Mouse (Mus musculus): Measurements from ENCODE around the gene Dcbld2. TPM values are rescaled to one million over a fixed set of nuclear protein-coding genes. Genes with fewer than 3 reads are reported as not detected.

Dcbld2 gene
- total and polyA plus RNA-seq, 3 experiments = 1.7 to 16.4 (median 7.0) TPM

DNA sequence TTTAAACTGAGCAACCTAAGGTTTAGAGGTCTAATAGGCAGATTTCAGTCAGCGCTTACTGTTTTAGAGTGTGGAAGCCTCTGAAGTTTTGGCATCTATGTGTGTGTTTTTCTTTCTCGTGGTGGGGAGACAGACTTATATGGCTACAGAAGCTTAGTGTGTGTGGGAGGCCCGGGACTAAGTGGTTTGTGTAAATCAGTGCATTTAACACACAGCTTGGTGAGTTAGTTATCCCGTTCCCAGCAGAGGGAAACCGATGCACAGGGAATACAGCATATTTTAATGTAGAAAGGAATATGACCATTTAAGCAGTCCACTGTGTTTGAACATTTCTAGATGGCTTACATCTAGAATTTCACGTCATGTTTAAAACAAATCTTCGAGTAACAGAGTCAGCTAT, 1.6 kb downstream of the Dcbld2 start:
- Histone ChIP-seq H3K9me3 (replicated peaks) (no peaks in the 10 kb centered on the region), H3K4me1 (ENCODE audit: insufficient read depth, low read depth, low read length) (peaks cover 26% of the 10 kb centered on the region), H3K36me3 (replicated peaks) (peaks cover 4% of the 10 kb centered on the region), H3K4me3 (ENCODE audit: low read depth, low read length) (no peak overlapping the region; the same call in 1 of the 2 replicates), H3K27me3 (ENCODE audit: insufficient read depth, low read length) (peaks cover 7% of the 10 kb centered on the region)
- TF ChIP-seq GATA1 (IDR thresholded peaks at IDR 0.05; ENCODE audit: borderline replicate concordance, low read length) (no peak), CTCF (IDR thresholded peaks at IDR 0.05; ENCODE audit: low read depth, low read length) (no peak), TAL1 (conservative IDR thresholded peaks at IDR 0.05; ENCODE audit: low read depth, low read length) (no peak), POLR2AphosphoS5 (IDR thresholded peaks at IDR 0.05; ENCODE audit: insufficient replicate concordance, low read depth, low read length) (no peak), GATA2 (IDR thresholded peaks at IDR 0.05; ENCODE audit: borderline replicate concordance, low read depth, low read length) (no peak)
- ATAC-seq (ENCODE audit: extremely low read depth, insufficient number of reproducible peaks, low FRiP score, poor library complexity, severe bottlenecking) (no peak), DNase-seq (ENCODE audit: low spot score) (no peak)

DNA sequence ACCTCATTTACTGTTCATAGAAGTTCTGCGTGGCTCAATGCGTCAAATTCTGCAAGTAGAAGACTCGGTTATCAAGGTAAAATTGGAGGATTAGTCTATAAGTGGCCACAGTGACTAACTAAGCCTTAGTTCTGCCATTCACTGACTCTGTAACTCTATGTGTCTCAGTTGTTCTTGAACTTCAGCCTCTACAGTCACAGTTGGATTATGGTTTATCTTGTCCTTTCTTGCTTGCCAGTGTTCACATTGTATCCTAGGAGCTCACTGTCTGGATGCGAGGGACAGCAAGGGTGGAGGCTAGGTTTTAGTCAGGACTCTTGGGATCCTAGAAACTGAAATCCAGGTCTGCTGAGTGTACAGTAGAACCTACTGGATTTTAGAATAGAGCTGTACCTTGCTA, 6.6 kb downstream of the Dcbld2 start:
- TF ChIP-seq CTCF (IDR thresholded peaks at IDR 0.05; ENCODE audit: low read depth, low read length) (no peak), GATA1 (IDR thresholded peaks at IDR 0.05; ENCODE audit: borderline replicate concordance, low read length) (no peak), TAL1 (conservative IDR thresholded peaks at IDR 0.05; ENCODE audit: low read depth, low read length) (no peak), POLR2AphosphoS5 (IDR thresholded peaks at IDR 0.05; ENCODE audit: insufficient replicate concordance, low read depth, low read length) (no peak), GATA2 (IDR thresholded peaks at IDR 0.05; ENCODE audit: borderline replicate concordance, low read depth, low read length) (no peak)
- ATAC-seq (ENCODE audit: extremely low read depth, insufficient number of reproducible peaks, low FRiP score, poor library complexity, severe bottlenecking) = no peak
- DNase-seq (ENCODE audit: low spot score) = no peak
- H3K27me3 ChIP-seq (ENCODE audit: insufficient read depth, low read length) = no peaks in the 10 kb centered on the region
- peaks cover 15% of the 10 kb centered on the region for H3K36me3 ChIP-seq (replicated peaks)
- H3K9me3 ChIP-seq (replicated peaks) = no peaks in the 10 kb centered on the region
- H3K4me1 ChIP-seq (ENCODE audit: insufficient read depth, low read depth, low read length) = peaks cover 4% of the 10 kb centered on the region
- H3K4me3 ChIP-seq (ENCODE audit: low read depth, low read length) = no peak overlapping the region

DNA sequence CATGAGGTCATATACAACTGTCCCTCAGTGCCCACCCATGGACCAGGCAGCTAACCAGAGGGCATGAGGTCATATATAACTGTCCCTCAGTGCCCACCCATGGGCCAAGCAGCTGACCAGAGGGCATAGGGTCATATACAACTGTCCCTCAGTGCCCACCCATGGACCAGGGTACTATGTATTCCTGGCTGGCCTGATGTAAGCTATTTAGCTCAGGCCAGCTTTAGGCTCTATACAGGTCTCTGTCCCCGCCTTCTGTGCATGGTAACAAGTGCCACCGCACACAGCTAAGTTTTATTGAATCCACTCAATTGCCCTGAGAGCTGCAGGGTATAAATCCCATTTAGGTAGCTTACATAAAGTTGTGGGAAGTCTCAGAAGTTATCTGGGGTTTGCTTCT, 7.3 kb downstream of the Dcbld2 start:
- Histone ChIP-seq H3K36me3 (replicated peaks) (peaks cover 18% of the 10 kb centered on the region), H3K4me1 (ENCODE audit: insufficient read depth, low read depth, low read length) (peaks cover 3% of the 10 kb centered on the region; the same call in 1 of the 2 replicates), H3K4me3 (ENCODE audit: low read depth, low read length) (no peak overlapping the region), H3K27me3 (ENCODE audit: insufficient read depth, low read length) (no peaks in the 10 kb centered on the region), H3K9me3 (replicated peaks) (no peaks in the 10 kb centered on the region)
- no peak for DNase-seq (ENCODE audit: low spot score)
- TF ChIP-seq GATA2 (IDR thresholded peaks at IDR 0.05; ENCODE audit: borderline replicate concordance, low read depth, low read length) = no peak
- TF ChIP-seq GATA1 (IDR thresholded peaks at IDR 0.05; ENCODE audit: borderline replicate concordance, low read length) = no peak
- no peak for TF ChIP-seq POLR2AphosphoS5 (IDR thresholded peaks at IDR 0.05; ENCODE audit: insufficient replicate concordance, low read depth, low read length)
- TF ChIP-seq CTCF (IDR thresholded peaks at IDR 0.05; ENCODE audit: low read depth, low read length) = no peak
- TF ChIP-seq TAL1 (conservative IDR thresholded peaks at IDR 0.05; ENCODE audit: low read depth, low read length) = no peak
- no peak for ATAC-seq (ENCODE audit: extremely low read depth, insufficient number of reproducible peaks, low FRiP score, poor library complexity, severe bottlenecking)

DNA sequence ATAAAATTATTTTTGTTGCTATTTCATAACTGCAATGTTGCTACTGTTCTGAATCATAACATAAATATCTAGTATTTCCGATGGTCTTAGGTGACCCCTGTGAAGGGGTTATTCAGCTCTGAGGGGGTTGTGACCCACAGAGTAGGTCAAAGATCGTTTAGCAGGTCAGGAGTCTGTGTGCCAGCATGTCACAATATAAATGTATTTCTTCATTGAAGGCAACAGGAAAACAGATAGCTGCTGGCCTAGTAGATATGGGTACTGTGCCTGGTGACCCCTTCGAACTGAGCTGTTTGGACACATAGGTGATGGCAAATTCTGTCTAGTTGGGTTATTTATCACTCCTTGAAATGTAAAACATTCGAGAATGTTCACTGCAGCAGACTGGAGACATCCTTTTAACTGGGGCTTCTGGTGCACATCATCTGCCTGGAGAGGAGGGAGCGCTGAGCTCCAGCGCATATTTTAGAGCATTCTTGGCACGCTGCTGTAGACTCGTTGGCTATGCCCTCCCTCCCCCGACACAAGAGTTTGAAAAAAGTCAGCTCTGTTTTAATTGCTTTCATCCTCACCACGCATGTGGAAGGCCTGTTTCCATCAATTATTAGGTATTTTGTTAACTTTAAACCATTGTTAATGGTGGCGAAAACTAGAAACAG, 13.6 kb downstream of the Dcbld2 start:
- TF ChIP-seq POLR2AphosphoS5 (IDR thresholded peaks at IDR 0.05; ENCODE audit: insufficient replicate concordance, low read depth, low read length) (no peak), GATA2 (IDR thresholded peaks at IDR 0.05; ENCODE audit: borderline replicate concordance, low read depth, low read length) (no peak), GATA1 (IDR thresholded peaks at IDR 0.05; ENCODE audit: borderline replicate concordance, low read length) (no peak), CTCF (IDR thresholded peaks at IDR 0.05; ENCODE audit: low read depth, low read length) (no peak), TAL1 (conservative IDR thresholded peaks at IDR 0.05; ENCODE audit: low read depth, low read length) (no peak)
- ATAC-seq (ENCODE audit: extremely low read depth, insufficient number of reproducible peaks, low FRiP score, poor library complexity, severe bottlenecking) (no peak), DNase-seq (ENCODE audit: low spot score) (no peak)
- no peaks in the 10 kb centered on the region for H3K9me3 ChIP-seq (replicated peaks)
- peaks cover 29% of the 10 kb centered on the region for H3K36me3 ChIP-seq (replicated peaks)
- H3K4me3 ChIP-seq (ENCODE audit: low read depth, low read length) = no peak overlapping the region
- H3K4me1 ChIP-seq (ENCODE audit: insufficient read depth, low read depth, low read length) = peaks cover 6% of the 10 kb centered on the region; the same call in 1 of the 2 replicates
- no peaks in the 10 kb centered on the region for H3K27me3 ChIP-seq (ENCODE audit: insufficient read depth, low read length)

DNA sequence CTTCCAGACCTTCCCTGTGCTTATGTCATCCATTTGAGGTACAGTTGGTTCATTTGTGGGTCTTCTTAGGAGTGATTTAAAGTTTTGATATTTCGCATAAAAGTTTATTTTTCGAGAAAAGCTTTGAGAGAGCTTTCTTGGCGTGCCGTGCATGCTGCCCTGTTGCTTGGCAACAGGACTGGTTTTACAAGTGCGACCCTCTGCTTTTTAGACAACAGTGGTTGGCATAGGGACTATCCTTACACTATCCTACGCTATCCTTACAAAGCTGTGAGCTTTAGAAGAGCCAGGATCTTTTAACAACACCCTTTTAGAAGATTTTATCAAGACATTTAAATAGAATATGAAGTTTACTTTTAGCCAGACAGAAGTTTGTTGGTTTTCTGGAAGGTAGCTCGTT, 22.0 kb downstream of the Dcbld2 start:
- Histone ChIP-seq H3K4me3 (ENCODE audit: low read depth, low read length) (no peak overlapping the region), H3K36me3 (replicated peaks) (peaks cover 24% of the 10 kb centered on the region), H3K9me3 (replicated peaks) (no peaks in the 10 kb centered on the region), H3K4me1 (ENCODE audit: insufficient read depth, low read depth, low read length) (peaks cover under 1% of the 10 kb centered on the region; the same call in 1 of the 2 replicates), H3K27me3 (ENCODE audit: insufficient read depth, low read length) (no peaks in the 10 kb centered on the region)
- ATAC-seq (ENCODE audit: extremely low read depth, insufficient number of reproducible peaks, low FRiP score, poor library complexity, severe bottlenecking) (no peak), DNase-seq (ENCODE audit: low spot score) (no peak)
- no peak for TF ChIP-seq GATA2 (IDR thresholded peaks at IDR 0.05; ENCODE audit: borderline replicate concordance, low read depth, low read length)

DNA sequence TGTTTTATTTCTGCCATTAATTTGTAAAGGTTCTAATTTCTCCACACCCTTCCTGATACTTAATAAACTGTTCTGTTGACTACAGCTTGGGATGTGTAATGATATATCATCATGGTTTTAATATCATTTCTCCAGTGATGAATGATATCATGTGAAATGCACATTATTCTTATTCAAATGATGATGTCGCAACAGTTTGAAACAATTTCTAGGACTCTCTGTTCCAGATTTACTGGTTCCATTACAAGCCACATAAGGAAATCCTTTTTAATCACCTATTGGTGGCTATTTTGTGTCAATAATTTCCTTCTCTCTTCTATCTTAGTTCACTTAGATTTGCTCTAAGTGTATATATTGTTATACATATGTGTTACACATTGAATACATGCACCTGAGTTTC, 24.1 kb downstream of the Dcbld2 start:
- no peak for DNase-seq (ENCODE audit: low spot score)
- no peak for ATAC-seq (ENCODE audit: extremely low read depth, insufficient number of reproducible peaks, low FRiP score, poor library complexity, severe bottlenecking)
- no peak for TF ChIP-seq TAL1 (conservative IDR thresholded peaks at IDR 0.05; ENCODE audit: low read depth, low read length)
- TF ChIP-seq CTCF (IDR thresholded peaks at IDR 0.05; ENCODE audit: low read depth, low read length) = no peak
- TF ChIP-seq GATA2 (IDR thresholded peaks at IDR 0.05; ENCODE audit: borderline replicate concordance, low read depth, low read length) = no peak
- H3K27me3 ChIP-seq (ENCODE audit: insufficient read depth, low read length) = no peaks in the 10 kb centered on the region
- peaks cover 27% of the 10 kb centered on the region for H3K36me3 ChIP-seq (replicated peaks)
- no peak overlapping the region for H3K4me3 ChIP-seq (ENCODE audit: low read depth, low read length)
- peaks cover 3% of the 10 kb centered on the region; the same call in 1 of the 2 replicates for H3K4me1 ChIP-seq (ENCODE audit: insufficient read depth, low read depth, low read length)
- H3K9me3 ChIP-seq (replicated peaks) = no peaks in the 10 kb centered on the region

Measured in G1E (cell line).